Mouse (Mus musculus) liver, adult 2 months (tissue): ENCODE results near the gene Thumpd2.

Source experiments
- CTCF ChIP-seq: fragments of 200-500 bp; IDR thresholded peaks from 2 replicates; pipeline ENCODE4 v1.5.1; 2011; ENCODE audit warnings: low read depth, low read length, control low read depth
- POLR2A ChIP-seq: fragments of 200-500 bp; IDR thresholded peaks from 2 replicates; pipeline ENCODE4 v1.6.1; 2011; ENCODE audit warnings: low read length, control low read depth; ENCODE audit not compliant: insufficient read depth; ENCODE audit errors: extremely low read depth

DNA sequence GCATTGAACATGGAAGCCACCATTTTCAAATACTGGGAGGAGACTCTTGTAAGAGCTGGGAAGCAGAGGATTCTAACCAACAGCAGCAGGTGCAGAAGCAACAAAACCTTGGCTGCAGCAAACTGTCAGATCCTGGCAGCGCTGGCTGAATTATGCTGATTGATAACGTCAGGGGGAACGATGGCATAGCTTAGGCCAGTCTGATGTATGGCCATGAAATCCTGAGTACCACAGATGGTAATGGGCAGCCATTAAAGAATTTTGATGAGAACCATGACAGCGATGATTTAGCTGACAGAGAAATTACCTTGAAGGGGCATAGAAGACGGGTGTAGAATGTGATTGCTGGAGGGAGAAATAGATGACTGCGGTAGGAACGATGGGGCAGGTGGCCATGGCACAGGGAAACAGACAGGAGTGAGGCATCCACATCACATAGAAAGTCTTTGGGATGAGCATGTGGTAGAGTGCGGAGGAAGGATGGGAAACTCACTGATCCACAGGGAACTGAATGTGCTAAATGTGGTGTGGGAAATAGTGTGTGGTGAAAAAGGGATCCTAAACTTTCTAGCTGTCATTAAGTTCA, 8.0 kb downstream of the Thumpd2 start:
- TF ChIP-seq CTCF (no peak), POLR2A (no peak)
